Mouse (Mus musculus) ovary, postnatal 10 days (tissue): ENCODE results near the gene Igdcc4.

Experiments used
- DNase-seq: peaks from one replicate; pipeline ENCODE4 v3.0.0; 2022; ENCODE audit warnings: low spot score

Gene Igdcc4

GRCm38 (mm10) chr9:65111698-65112097 lies 10.4 kb downstream of the Igdcc4 start:
- DNase-seq = no peak

GRCm38 (mm10) chr9:65113694-65114093 lies 12.4 kb downstream of the Igdcc4 start:
- DNase-seq = no peak

GRCm38 (mm10) chr9:65115891-65116290 lies 14.6 kb downstream of the Igdcc4 start:
- no peak for DNase-seq

GRCm38 (mm10) chr9:65117516-65117915 lies 16.2 kb downstream of the Igdcc4 start:
- no peak for DNase-seq

- DNase-seq = no peak
Measured at GRCm38 (mm10) chr9:65120935-65121334, 19.6 kb downstream of the Igdcc4 start.

- DNase-seq = no peak
Measured at GRCm38 (mm10) chr9:65122545-65122944, 21.3 kb downstream of the Igdcc4 start.

GRCm38 (mm10) chr9:65123552-65124168 lies 22.4 kb downstream of the Igdcc4 start:
- no peak for DNase-seq

GRCm38 (mm10) chr9:65128123-65128815 lies 27.0 kb downstream of the Igdcc4 start:
- DNase-seq = no peak

- DNase-seq = no peak
Measured at GRCm38 (mm10) chr9:65131717-65132116, 30.4 kb downstream of the Igdcc4 start.

- peak; percentile 57 for DNase-seq
Measured at GRCm38 (mm10) chr9:65133739-65134138, 32.5 kb downstream of the Igdcc4 start.

GRCm38 (mm10) chr9:65135126-65135525 lies 33.8 kb downstream of the Igdcc4 start:
- DNase-seq = no peak

GRCm38 (mm10) chr9:65140491-65140890 lies 39.2 kb downstream of the Igdcc4 start:
- no peak for DNase-seq

GRCm38 (mm10) chr9:65140936-65141305 lies 39.6 kb downstream of the Igdcc4 start, which contains the start of gene Igdcc3:
Gene Igdcc3 (plus strand): TSS chr9:65141189.
- no peak for DNase-seq

- DNase-seq = peak; percentile 61
Measured at GRCm38 (mm10) chr9:65141306-65141975, 40.2 kb downstream of the Igdcc4 start.

- DNase-seq = no peak
Measured at GRCm38 (mm10) chr9:65141976-65142318, 40.7 kb downstream of the Igdcc4 start.

- no peak for DNase-seq
Measured at GRCm38 (mm10) chr9:65142399-65142798, 41.1 kb downstream of the Igdcc4 start.

- DNase-seq = no peak
Measured at GRCm38 (mm10) chr9:65146001-65146400, 44.7 kb downstream of the Igdcc4 start.

- DNase-seq = no peak
Measured at GRCm38 (mm10) chr9:65148507-65148906, 47.2 kb downstream of the Igdcc4 start.

GRCm38 (mm10) chr9:65152711-65153330 lies 51.5 kb downstream of the Igdcc4 start:
- DNase-seq = no peak

GRCm38 (mm10) chr9:65153331-65153711 lies 52.0 kb downstream of the Igdcc4 start:
- DNase-seq = no peak

- DNase-seq = no peak
Measured at GRCm38 (mm10) chr9:65154692-65155455, 53.6 kb downstream of the Igdcc4 start.

GRCm38 (mm10) chr9:65156604-65157003 lies 55.3 kb downstream of the Igdcc4 start:
- DNase-seq = no peak
